In genomic region chr1:162773661-162774060, GRCm38 (mm10) we compare ENCODE assay signal across 13 mouse cellular contexts. TPM values are rescaled to one million over a fixed set of nuclear protein-coding genes. Genes with fewer than 3 reads are reported as not detected.
DNase-seq lines count a peak whose midpoint lies in the region; ATAC-seq and TF ChIP-seq lines count a peak whose summit lies in the region.
"Had no signal": no experiment of that assay in that cellular context is flagged by ENCODE, and none has a peak within 500 bp of the region (broad histone marks: within the 10 kb centered on the region; RNA-seq: fewer than 3 reads in every experiment).

No protein-coding gene starts in this region.

- no peak for TF ChIP-seq POLR2A in brain, embryonic 14.5 days (IDR thresholded peaks at IDR 0.05; ENCODE audit: borderline replicate concordance, extremely low read depth, insufficient read depth, insufficient read length, poor library complexity, severe bottlenecking)

- H3K27ac ChIP-seq in forebrain, embryonic 14.5 days (ENCODE audit: low read depth, low read length) = no peak overlapping the region
- no peak overlapping the region for H3K27ac ChIP-seq in forebrain, embryonic 11.5 days (ENCODE audit: low read depth, low read length)

- intact Hi-C loops in left cerebral cortex, postnatal 4 days (cut with DNase I) = no loop called here

- peak; percentile 56 for DNase-seq in forebrain, embryonic 14.5 days (ENCODE audit: low spot score)
- no peak for DNase-seq in forebrain, embryonic 11.5 days (ENCODE audit: low spot score)
- DNase-seq in left cerebral cortex, adult 8-10 months (ENCODE audit: low spot score in 2 of 2) = peak; percentile 6 to 45
- no peak for DNase-seq in left cerebral cortex, postnatal 4 days
- peak; percentile 69 for DNase-seq in brain, embryonic 14.5 days (ENCODE audit: low read depth)
- peak; percentile 64 for DNase-seq in retina, postnatal 1 day
- DNase-seq in heart, adult 11 months = no peak
- DNase-seq in neural tube, embryonic 10.5 days (ENCODE audit: extremely low spot score, low spot score) = no peak
- DNase-seq: cerebellum, adult 18-20 months; kidney, postnatal 25 days; lung, postnatal 14 days; thymus, adult 2 months had no signal

- TF ChIP-seq CTCF in brain, embryonic 14.5 days (IDR thresholded peaks at IDR 0.05; ENCODE audit: borderline replicate concordance, extremely low read depth, insufficient read depth, insufficient read length) = no peak

- H3K36me3 ChIP-seq in forebrain, embryonic 14.5 days (ENCODE audit: control insufficient read depth, insufficient read depth, low read length) = no peaks in the 10 kb centered on the region
- no peaks in the 10 kb centered on the region for H3K36me3 ChIP-seq in forebrain, embryonic 11.5 days (ENCODE audit: control insufficient read depth, insufficient read depth, low read length)

- peak; percentile 86; the same call in 1 of the 2 replicates for ATAC-seq in forebrain, embryonic 14.5 days
- ATAC-seq in forebrain, embryonic 11.5 days (replicated peaks; ENCODE audit: low FRiP score) = no peak

- H3K4me3 ChIP-seq in forebrain, embryonic 14.5 days (ENCODE audit: low read depth, low read length) = no peak overlapping the region
- H3K4me3 ChIP-seq in forebrain, embryonic 11.5 days (ENCODE audit: low read depth, low read length) = no peak overlapping the region

- H3K27me3 ChIP-seq in forebrain, embryonic 14.5 days (replicated peaks; ENCODE audit: control insufficient read depth, insufficient read depth, low read length) = no peaks in the 10 kb centered on the region
- no peaks in the 10 kb centered on the region for H3K27me3 ChIP-seq in forebrain, embryonic 11.5 days (ENCODE audit: control insufficient read depth, insufficient read depth, low read length)

- no peaks in the 10 kb centered on the region for H3K9me3 ChIP-seq in forebrain, embryonic 14.5 days (replicated peaks; ENCODE audit: control insufficient read depth, low read length)
- no peaks in the 10 kb centered on the region for H3K9me3 ChIP-seq in forebrain, embryonic 11.5 days (ENCODE audit: control insufficient read depth, low read length)

- no peaks in the 10 kb centered on the region for H3K4me1 ChIP-seq in forebrain, embryonic 14.5 days (ENCODE audit: control insufficient read depth, insufficient read depth, low read length)
- H3K4me1 ChIP-seq in forebrain, embryonic 11.5 days (replicated peaks; ENCODE audit: control insufficient read depth, insufficient read depth, low read length) = no peaks in the 10 kb centered on the region

- WGBS in forebrain, embryonic 14.5 days = 63% methylated on average over 4 of the region's 4 CpGs
- 80% methylated on average over 4 of the region's 4 CpGs for WGBS in forebrain, embryonic 11.5 days

- no peak overlapping the region for H3K9ac ChIP-seq in forebrain, embryonic 14.5 days (ENCODE audit: low read length)
- H3K9ac ChIP-seq in forebrain, embryonic 11.5 days (ENCODE audit: low read length) = no peak overlapping the region

- no peak overlapping the region for H3K4me2 ChIP-seq in forebrain, embryonic 14.5 days (ENCODE audit: low read length)
- no peak overlapping the region for H3K4me2 ChIP-seq in forebrain, embryonic 11.5 days (ENCODE audit: low read depth, low read length, severe bottlenecking)
- H3K4me2 ChIP-seq: heart, embryonic 11.5 days had no signal

RNA-seq across cellular contexts. Expression of gene Prrc2c, which starts 33.3 kb away (rescaled TPM):
- polyA plus RNA-seq in forebrain, embryonic 14.5 days (2014; fragmentation: Nextera tagmentation; extraction: Ambion mirVana) = 100 and 130 TPM in 2 replicates
- polyA plus RNA-seq in forebrain, embryonic 11.5 days (2014; fragmentation: Nextera tagmentation; extraction: Ambion mirVana) = 159 and 160 TPM in 2 replicates
- 100 to 1,000 TPM; 168 to 195 (median 183) TPM for total RNA-seq in left cerebral cortex, adult 8-10 months (2022)
- total RNA-seq in left cerebral cortex, postnatal 4 days (2021) = 100 to 1,000 TPM; 224 TPM
- 31.1 and 73.6 TPM in 2 replicates for polyA plus RNA-seq in brain, embryonic 14.5 days (2012; rRNA removed)

RNA-seq across cellular contexts. Expression of gene Fmo4, which starts 40.1 kb away (rescaled TPM):
- 0.12 and 0.22 TPM in 2 replicates for polyA plus RNA-seq in forebrain, embryonic 14.5 days (2014; fragmentation: Nextera tagmentation; extraction: Ambion mirVana)
- 0.37 and 0.71 TPM in 2 replicates for polyA plus RNA-seq in forebrain, embryonic 11.5 days (2014; fragmentation: Nextera tagmentation; extraction: Ambion mirVana)
- total RNA-seq in left cerebral cortex, adult 8-10 months (2022) = under 1 TPM in 1 of 4 experiments, not detected in 3; 0.26 TPM
- not detected for total RNA-seq in left cerebral cortex, postnatal 4 days (2021)
- 0.55 and 0.79 TPM in 2 replicates for polyA plus RNA-seq in brain, embryonic 14.5 days (2012; rRNA removed)
- polyA plus RNA-seq: heart, embryonic 11.5 days had no signal

Comparison
In these comparisons a context has a peak if more than half of its experiments do, and no peak if none do; other contexts are left out.
1. DNase-seq: peak in forebrain, embryonic 14.5 days (single experiment), left cerebral cortex, adult 8-10 months (2 of 2), brain, embryonic 14.5 days (single experiment) and retina, postnatal 1 day (single experiment); none in forebrain, embryonic 11.5 days (single experiment), left cerebral cortex, postnatal 4 days (single experiment), heart, adult 11 months (single experiment) and neural tube, embryonic 10.5 days (single experiment).